Mouse (Mus musculus) olfactory bulb, adult 2 months (tissue): Measurements from ENCODE around the gene Sptbn2.

Experiments used
- CTCF ChIP-seq: fragments of 200-500 bp; IDR thresholded peaks from 2 replicates; pipeline ENCODE4 v1.5.1; 2012; ENCODE audit warnings: low read depth, mild to moderate bottlenecking, low read length, moderate library complexity; ENCODE audit not compliant: insufficient read depth
- POLR2A ChIP-seq: fragments of 200-500 bp; IDR thresholded peaks from 2 replicates; pipeline ENCODE4 v1.6.1; 2012; ENCODE audit warnings: mild to moderate bottlenecking, low read depth, low read length, moderate library complexity; ENCODE audit not compliant: insufficient read depth

DNA sequence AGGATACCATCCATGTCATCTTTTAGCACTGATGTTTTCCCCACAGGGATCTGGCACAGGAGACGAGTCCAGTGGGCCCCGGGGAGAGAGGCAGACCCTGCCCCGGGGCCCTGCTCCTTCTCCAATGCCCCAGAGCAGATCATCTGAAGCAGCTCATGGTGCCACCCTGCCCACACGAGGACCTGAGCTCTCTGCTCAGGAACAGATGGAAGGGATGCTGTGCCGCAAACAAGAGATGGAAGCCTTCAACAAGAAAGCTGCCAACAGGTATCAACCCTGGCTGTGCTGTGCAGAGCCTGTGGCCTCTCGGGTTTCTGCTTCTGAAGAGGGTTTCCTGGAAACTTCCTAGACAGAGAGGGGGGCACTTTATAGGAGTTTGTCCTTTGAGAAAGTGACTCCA is 39.0 kb downstream of the Sptbn2 start:
- no peak for TF ChIP-seq POLR2A
- TF ChIP-seq CTCF, result no peak
